Mouse (Mus musculus) ovary, adult 2 months (tissue): ENCODE measurements around the gene Rab15. TPM values are rescaled to one million over a fixed set of nuclear protein-coding genes. Genes with fewer than 3 reads are reported as not detected.

ENCODE experiments used
- polyA plus RNA-seq: library from polyadenylated mRNA; depleted of rRNA; stranded (reverse); fragments of >200 nt; gene quantifications from 2 replicates; pipeline ENCODE4 v1.2.3, GENCODE M21; 2012; rRNA removed

Rab15 gene
- 7.9 and 8.8 TPM in 2 replicates for polyA plus RNA-seq

GRCm38 (mm10) chr12:76822651-76823041 is at the start of gene Rab15:
Gene Rab15 (minus strand): TSS chr12:76822908.

GRCm38 (mm10) chr12:76795350-76795749 is 27.4 kb downstream of the Rab15 start, which contains the start of gene Gpx2:
Gene Gpx2 (minus strand): TSS chr12:76795554.

DNA sequence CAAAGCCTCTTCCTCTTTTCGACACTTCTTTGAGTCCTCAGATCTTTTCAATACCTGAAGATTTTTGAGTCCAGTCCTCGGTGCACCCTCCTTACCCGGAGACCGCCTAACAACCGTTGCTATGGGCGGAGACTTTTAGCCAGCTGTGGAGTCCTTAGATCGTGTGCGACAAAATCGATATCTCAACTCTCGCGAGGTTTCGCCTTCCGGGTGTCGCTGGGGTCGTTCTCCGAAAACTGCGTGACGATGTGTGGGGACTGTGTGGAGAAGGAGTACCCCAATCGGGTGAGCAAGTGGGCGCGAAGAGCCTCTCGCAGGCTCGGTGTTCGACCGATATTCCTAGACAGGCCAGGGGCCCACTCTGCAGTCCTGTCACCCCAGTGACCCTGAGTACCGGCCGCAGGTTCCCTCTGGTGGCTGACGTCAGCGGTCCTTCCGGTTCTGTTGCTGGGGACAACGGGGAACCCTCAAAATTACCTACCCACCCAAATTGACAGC is 57.3 kb downstream of the Rab15 start, which contains the start of the genes Churc1 and Fntb:
Churc1 (plus strand) TSS at position 185 of the 498 bp plus-strand sequence.
Fntb (plus strand) TSS at position 236 of the 498 bp plus-strand sequence.

Other genes with a start within 250 kb of the Rab15 start
- 6.3 and 8.0 TPM in 2 replicates for gene Sptb, start 112.4 kb downstream of the Rab15 start, polyA plus RNA-seq
- 24.5 and 29.9 TPM in 2 replicates for gene Churc1, start 57.4 kb downstream of the Rab15 start, polyA plus RNA-seq
- 41.0 and 41.8 TPM in 2 replicates for gene Fntb, start 57.3 kb downstream of the Rab15 start, polyA plus RNA-seq
- gene Gpx2, start 27.4 kb downstream of the Rab15 start, polyA plus RNA-seq, result 3.3 and 4.7 TPM in 2 replicates
- 29.6 and 34.7 TPM in 2 replicates for gene Max, start 139.3 kb upstream of the Rab15 start, polyA plus RNA-seq